Mouse (Mus musculus): Measurements from ENCODE around the gene Lonrf3. TPM values are rescaled to one million over a fixed set of nuclear protein-coding genes. Genes with fewer than 3 reads are reported as not detected.

The Lonrf3 gene
- polyA plus RNA-seq, 1 experiment from 2014 or later: 0.36 TPM

- 90% methylated on average over 13 of the region's 13 CpGs for WGBS
Measured at GRCm38 (mm10) chrX:36400980-36401379, 72.8 kb downstream of the Lonrf3 start, which contains the start of gene Gm6268. Gene Gm6268 (plus strand): TSS chrX:36401280.

GRCm38 (mm10) chrX:36402316-36402715 is 74.2 kb downstream of the Lonrf3 start:
- WGBS: 64% methylated on average over 6 of the region's 6 CpGs
- no peak overlapping the region for H3K27ac ChIP-seq
- no peaks in the 10 kb centered on the region for H3K9me3 ChIP-seq (replicated peaks)
- H3K4me3 ChIP-seq (replicated peaks): no peak overlapping the region
- H3K4me1 ChIP-seq: no peaks in the 10 kb centered on the region
- no peak for ATAC-seq (replicated peaks; ENCODE audit: low FRiP score)
- H3K4me2 ChIP-seq: no peak overlapping the region
- H3K27me3 ChIP-seq: no peaks in the 10 kb centered on the region
- no peak overlapping the region for H3K9ac ChIP-seq
- H3K36me3 ChIP-seq: no peaks in the 10 kb centered on the region

More at GRCm38 (mm10) chrX:36400980-36401379, 72.8 kb downstream of the Lonrf3 start, which contains the start of gene Gm6268:
- Histone ChIP-seq H3K4me3 (replicated peaks) (no peak within 1 kb of the TSS), H3K4me1 (no peaks in the 10 kb centered on the region), H3K27ac (no peak within 1 kb of the TSS), H3K9ac (no peak within 1 kb of the TSS), H3K36me3 (no peaks in the 10 kb centered on the region), H3K9me3 (replicated peaks) (no peaks in the 10 kb centered on the region), H3K27me3 (no peaks in the 10 kb centered on the region), H3K4me2 (no peak within 1 kb of the TSS)
- no peak for ATAC-seq (replicated peaks; ENCODE audit: low FRiP score)

Small RNAs within 50 kb of the gene (microRNA-seq; reads per million reads assigned to microRNA genes)
- gene Gm44485: not detected

Other genes starting within 250 kb of the Lonrf3 start
- gene Il13ra1, start 216.2 kb upstream of the Lonrf3 start, polyA plus RNA-seq (2015; fragmentation: Nextera tagmentation; extraction: Ambion mirVana): 28.4 and 30.5 TPM in 2 replicates
- gene Zcchc12, start 132.4 kb upstream of the Lonrf3 start, polyA plus RNA-seq (2015; fragmentation: Nextera tagmentation; extraction: Ambion mirVana): 5.4 and 7.1 TPM in 2 replicates
- gene Gm6268, start 72.9 kb downstream of the Lonrf3 start, polyA plus RNA-seq (2015; fragmentation: Nextera tagmentation; extraction: Ambion mirVana): not detected in 2 replicates
- gene Gm14569, start 163.5 kb downstream of the Lonrf3 start, polyA plus RNA-seq (2015; fragmentation: Nextera tagmentation; extraction: Ambion mirVana): not detected in 2 replicates

All from kidney, embryonic 15.5 days (tissue).